Mouse (Mus musculus) hindbrain, embryonic 12.5 days (tissue): ENCODE measurements around the gene Gm765. TPM values are rescaled to one million over a fixed set of nuclear protein-coding genes. Genes with fewer than 3 reads are reported as not detected.

Source experiments
- ATAC-seq: fragments of 200-750 bp; cut with Nextera tagmentation; 2 replicates; pipeline ENCODE4 v1.8.0; 2017; ENCODE audit warnings: moderate TSS enrichment; ENCODE audit not compliant: low FRiP score
- H3K27ac ChIP-seq: fragments of 300-500 bp; sonication (generic); 2 replicates; pipeline ENCODE4 v1.5.1; 2016; ENCODE audit warnings: mild to moderate bottlenecking
- H3K27me3 ChIP-seq: fragments of 300-500 bp; sonication (generic); 2 replicates; pipeline ENCODE4 v1.6.1; 2016; ENCODE audit warnings: mild to moderate bottlenecking
- H3K36me3 ChIP-seq: fragments of 300-500 bp; sonication (generic); 2 replicates; pipeline ENCODE4 v1.6.1; 2016; ENCODE audit warnings: mild to moderate bottlenecking
- H3K4me1 ChIP-seq: fragments of 300-500 bp; sonication (generic); 2 replicates; pipeline ENCODE4 v1.6.1; 2016
- H3K4me2 ChIP-seq: fragments of 300-500 bp; sonication (generic); replicated peaks from 2 replicates; pipeline ENCODE4 v1.6.1; 2016; ENCODE audit warnings: mild to moderate bottlenecking
- H3K4me3 ChIP-seq: fragments of 300-500 bp; sonication (generic); 2 replicates; pipeline ENCODE4 v1.5.1; 2016; ENCODE audit warnings: mild to moderate bottlenecking
- H3K9ac ChIP-seq: fragments of 300-500 bp; sonication (generic); 2 replicates; pipeline ENCODE4 v1.6.1; 2016; ENCODE audit warnings: mild to moderate bottlenecking, moderate library complexity
- H3K9me3 ChIP-seq: fragments of 300-500 bp; sonication (generic); replicated peaks from 2 replicates; pipeline ENCODE4 v1.6.1; 2016; ENCODE audit warnings: mild to moderate bottlenecking
- WGBS: fragments of 180-500 bp; shearing (Covaris S2); methylation state at CpG from one replicate; pipeline ENCODE4 v1.1.7; 2016; 5-methylcytosine and 5-hydroxymethylcytosine counted together
- polyA plus RNA-seq: library from polyadenylated mRNA; unstranded; fragments of >200 nt; fragmentation: Nextera tagmentation; extraction: Ambion mirVana; gene quantifications from 2 replicates; pipeline ENCODE4 v1.2.1, GENCODE M21; 2016

Gene Gm765
- polyA plus RNA-seq = not detected in 2 replicates

- 89% methylated on average over 5 of the region's 5 CpGs for WGBS
- H3K36me3 ChIP-seq = no peaks in the 10 kb centered on the region
- H3K4me2 ChIP-seq = no peak within 1 kb of the TSS
- no peaks in the 10 kb centered on the region for H3K4me1 ChIP-seq
- no peak within 1 kb of the TSS for H3K4me3 ChIP-seq
- H3K27me3 ChIP-seq = no peaks in the 10 kb centered on the region
- H3K9me3 ChIP-seq = no peaks in the 10 kb centered on the region
- H3K27ac ChIP-seq = no peak within 1 kb of the TSS
- no peak for ATAC-seq
- H3K9ac ChIP-seq = no peak within 1 kb of the TSS
Measured at GRCm38 (mm10) chr6:98342654-98343053, at the start of gene Gm765. Gm765 (minus strand) TSS chr6:98342754.

DNA sequence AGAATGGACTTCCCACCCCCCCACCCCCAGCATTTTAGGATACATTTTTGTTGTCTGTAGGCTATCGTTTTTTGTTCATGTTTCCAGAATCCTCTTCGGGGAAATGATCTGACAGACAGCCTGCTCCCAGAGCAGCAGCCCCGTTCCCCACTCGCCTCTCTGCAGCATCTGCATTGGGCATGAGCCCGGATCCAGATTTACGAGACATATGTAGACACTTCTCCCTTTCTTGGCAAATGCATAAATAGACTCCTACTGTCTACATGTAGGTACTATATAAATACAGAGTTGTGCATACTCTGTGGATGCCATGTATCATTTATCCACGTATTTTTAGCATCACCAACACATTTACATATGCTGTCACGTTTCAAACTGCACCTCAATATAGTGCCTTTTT lies 42.9 kb upstream of the Gm765 start:
- ATAC-seq = no peak
- Histone ChIP-seq H3K4me1 (no peaks in the 10 kb centered on the region), H3K4me2 (no peak overlapping the region), H3K36me3 (no peaks in the 10 kb centered on the region), H3K9me3 (no peaks in the 10 kb centered on the region), H3K27ac (no peak overlapping the region), H3K27me3 (no peaks in the 10 kb centered on the region), H3K4me3 (no peak overlapping the region), H3K9ac (no peak overlapping the region)
- 80% methylated on average over 8 of the region's 8 CpGs for WGBS

- Histone ChIP-seq H3K27me3 (no peaks in the 10 kb centered on the region), H3K4me3 (no peak overlapping the region), H3K27ac (no peak overlapping the region), H3K36me3 (no peaks in the 10 kb centered on the region), H3K9ac (no peak overlapping the region), H3K9me3 (no peaks in the 10 kb centered on the region), H3K4me2 (no peak overlapping the region), H3K4me1 (no peaks in the 10 kb centered on the region)
- WGBS = 64% methylated on average over 8 of the region's 8 CpGs
- no peak for ATAC-seq
Measured at GRCm38 (mm10) chr6:98384431-98384830, 41.9 kb upstream of the Gm765 start.

- H3K27me3 ChIP-seq = no peaks in the 10 kb centered on the region
- WGBS = 62% methylated on average over 6 of the region's 6 CpGs
Measured at GRCm38 (mm10) chr6:98383411-98383810, 40.9 kb upstream of the Gm765 start.

DNA sequence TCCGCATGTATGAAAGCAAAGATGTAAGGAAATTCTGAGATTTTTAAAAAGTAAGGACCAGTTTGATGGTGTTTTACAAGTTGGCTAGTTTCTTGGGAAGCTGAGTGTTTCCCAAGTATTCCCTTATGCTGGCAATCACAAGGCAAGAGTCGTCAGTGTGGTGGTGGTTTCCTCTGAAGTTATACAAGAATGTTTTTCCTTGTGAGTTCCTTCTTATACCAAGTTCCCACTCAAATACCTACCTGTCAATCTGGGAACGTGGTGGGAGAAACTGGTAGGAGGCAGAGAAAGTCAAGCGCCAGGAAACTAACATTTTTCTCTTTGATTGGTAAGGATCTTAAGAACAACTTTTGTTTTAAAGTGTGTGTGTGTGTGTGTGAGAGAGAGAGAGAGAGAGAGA lies 23.6 kb upstream of the Gm765 start:
- H3K9ac ChIP-seq = no peak overlapping the region
- H3K4me3 ChIP-seq = no peak overlapping the region
- no peak overlapping the region for H3K27ac ChIP-seq
- WGBS = 82% methylated on average over 4 of the region's 4 CpGs
- no peak overlapping the region for H3K4me2 ChIP-seq
- H3K36me3 ChIP-seq = no peaks in the 10 kb centered on the region
- H3K4me1 ChIP-seq = no peaks in the 10 kb centered on the region
- no peaks in the 10 kb centered on the region for H3K27me3 ChIP-seq
- H3K9me3 ChIP-seq = no peaks in the 10 kb centered on the region
- ATAC-seq = no peak

More at GRCm38 (mm10) chr6:98383411-98383810, 40.9 kb upstream of the Gm765 start:
- no peak overlapping the region for H3K9ac ChIP-seq
- no peak overlapping the region for H3K4me2 ChIP-seq
- H3K4me1 ChIP-seq = no peaks in the 10 kb centered on the region
- no peaks in the 10 kb centered on the region for H3K9me3 ChIP-seq
- no peak for ATAC-seq
- no peaks in the 10 kb centered on the region for H3K36me3 ChIP-seq
- no peak overlapping the region for H3K27ac ChIP-seq
- no peak overlapping the region for H3K4me3 ChIP-seq

- ATAC-seq = no peak
- no peak overlapping the region for H3K9ac ChIP-seq
- H3K36me3 ChIP-seq = no peaks in the 10 kb centered on the region
- no peak overlapping the region for H3K27ac ChIP-seq
- WGBS = 87% methylated on average over 5 of the region's 5 CpGs
- no peaks in the 10 kb centered on the region for H3K27me3 ChIP-seq
- no peak overlapping the region for H3K4me3 ChIP-seq
- H3K4me1 ChIP-seq = no peaks in the 10 kb centered on the region
- no peak overlapping the region for H3K4me2 ChIP-seq
- H3K9me3 ChIP-seq = no peaks in the 10 kb centered on the region
Measured at GRCm38 (mm10) chr6:98355271-98355670, 12.7 kb upstream of the Gm765 start.

DNA sequence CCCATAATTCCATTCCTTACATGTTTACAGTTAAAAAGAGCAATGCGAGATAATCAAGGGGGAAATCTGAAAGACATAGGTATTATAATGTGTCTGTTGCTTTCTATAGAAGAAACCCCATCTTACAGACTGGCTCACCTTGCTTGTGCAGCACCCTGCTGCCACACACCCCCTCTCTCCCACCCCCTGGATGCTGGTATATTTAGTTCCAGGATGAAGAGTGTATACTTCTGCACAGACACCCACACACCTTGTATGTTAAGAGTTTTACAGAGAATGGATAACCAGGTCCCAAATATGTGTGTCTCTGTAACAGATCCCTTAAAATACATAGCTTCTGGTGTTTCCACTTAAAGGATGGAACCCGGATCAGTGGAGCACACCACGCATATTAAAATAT lies 10.7 kb upstream of the Gm765 start:
- no peak for ATAC-seq
- H3K9me3 ChIP-seq = no peaks in the 10 kb centered on the region
- H3K27ac ChIP-seq = no peak overlapping the region

GRCm38 (mm10) chr6:98332714-98333113 lies 9.8 kb downstream of the Gm765 start:
- no peak overlapping the region for H3K27ac ChIP-seq
- H3K4me2 ChIP-seq = no peak overlapping the region
- no peaks in the 10 kb centered on the region for H3K36me3 ChIP-seq
- 82% methylated on average over 2 of the region's 2 CpGs for WGBS
- no peaks in the 10 kb centered on the region for H3K9me3 ChIP-seq
- no peak for ATAC-seq
- no peak overlapping the region for H3K4me3 ChIP-seq
- no peak overlapping the region for H3K9ac ChIP-seq
- H3K27me3 ChIP-seq = no peaks in the 10 kb centered on the region
- no peaks in the 10 kb centered on the region for H3K4me1 ChIP-seq

More for the DNA sequence above, 10.7 kb upstream of the Gm765 start:
- Histone ChIP-seq H3K4me2 (no peak overlapping the region), H3K4me1 (no peaks in the 10 kb centered on the region), H3K36me3 (no peaks in the 10 kb centered on the region), H3K9ac (no peak overlapping the region), H3K27me3 (no peaks in the 10 kb centered on the region), H3K4me3 (no peak overlapping the region)
- WGBS = 91% methylated on average over 3 of the region's 3 CpGs

DNA sequence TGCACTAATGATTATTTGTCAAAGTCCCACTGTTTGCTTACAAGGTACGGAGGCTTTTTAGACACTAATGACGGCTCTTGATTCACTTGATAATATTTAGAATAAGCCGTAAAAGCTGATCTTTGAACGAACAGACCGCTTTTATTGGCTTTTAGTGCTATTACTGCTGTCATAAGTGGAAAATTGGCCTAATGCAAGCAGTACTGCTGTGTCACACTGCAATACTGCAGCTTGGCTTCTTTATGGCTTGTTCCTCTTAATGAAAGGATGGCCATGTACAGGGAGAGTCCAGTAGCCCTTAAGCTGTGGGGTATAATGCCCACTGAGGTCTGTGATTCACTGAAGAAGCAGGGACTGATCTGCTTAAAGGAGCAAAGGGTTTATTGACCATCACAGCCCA lies 30.9 kb downstream of the Gm765 start:
- H3K9me3 ChIP-seq = no peaks in the 10 kb centered on the region
- WGBS = 87% methylated on average over 5 of the region's 5 CpGs
- no peak for ATAC-seq

GRCm38 (mm10) chr6:98307647-98308046 lies 34.9 kb downstream of the Gm765 start:
- no peak overlapping the region for H3K9ac ChIP-seq
- no peaks in the 10 kb centered on the region for H3K36me3 ChIP-seq
- WGBS = 81% methylated on average over 3 of the region's 3 CpGs
- H3K4me2 ChIP-seq = no peak overlapping the region
- no peaks in the 10 kb centered on the region for H3K27me3 ChIP-seq
- no peak overlapping the region for H3K4me3 ChIP-seq
- no peak overlapping the region for H3K27ac ChIP-seq
- no peaks in the 10 kb centered on the region for H3K9me3 ChIP-seq
- H3K4me1 ChIP-seq = no peaks in the 10 kb centered on the region
- ATAC-seq = no peak

More for the DNA sequence above, 30.9 kb downstream of the Gm765 start:
- H3K4me1 ChIP-seq = no peaks in the 10 kb centered on the region
- H3K27ac ChIP-seq = no peak overlapping the region
- no peak overlapping the region for H3K4me2 ChIP-seq
- no peaks in the 10 kb centered on the region for H3K27me3 ChIP-seq
- no peak overlapping the region for H3K9ac ChIP-seq
- no peak overlapping the region for H3K4me3 ChIP-seq
- H3K36me3 ChIP-seq = no peaks in the 10 kb centered on the region

- no peaks in the 10 kb centered on the region for H3K27me3 ChIP-seq
- WGBS = 84% methylated on average over 7 of the region's 7 CpGs
- no peak overlapping the region for H3K4me2 ChIP-seq
- H3K9me3 ChIP-seq = no peaks in the 10 kb centered on the region
- H3K4me3 ChIP-seq = no peak overlapping the region
- no peak overlapping the region for H3K9ac ChIP-seq
- no peak for ATAC-seq
- H3K27ac ChIP-seq = no peak overlapping the region
- H3K36me3 ChIP-seq = no peaks in the 10 kb centered on the region
- H3K4me1 ChIP-seq = no peaks in the 10 kb centered on the region
Measured at GRCm38 (mm10) chr6:98307159-98307558, 35.4 kb downstream of the Gm765 start.

DNA sequence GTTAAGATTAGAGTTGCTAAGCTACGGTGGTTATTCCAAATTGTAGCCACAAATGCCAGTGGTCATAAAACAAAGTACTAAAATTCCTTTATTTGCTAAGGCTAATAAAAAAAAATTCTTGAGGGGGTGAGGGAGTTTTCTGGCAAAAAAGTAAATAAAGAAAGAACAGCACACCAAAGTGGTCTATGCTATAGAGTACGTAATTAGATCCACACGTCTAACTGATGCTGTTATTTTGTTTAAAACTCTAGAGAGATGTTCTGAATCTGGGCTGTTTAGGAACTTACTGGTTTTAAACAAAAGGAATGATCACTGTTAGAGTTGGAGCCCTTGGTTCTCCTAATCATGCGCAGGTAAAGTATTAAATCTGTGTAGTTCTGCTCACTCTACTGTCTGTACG lies 50.5 kb downstream of the Gm765 start:
- Histone ChIP-seq H3K4me2 (no peak overlapping the region), H3K9ac (no peak overlapping the region), H3K27me3 (no peaks in the 10 kb centered on the region), H3K4me1 (0 out of 2 replicates have a peak, but pooled peaks cover 3% of the 10 kb centered on the region), H3K9me3 (no peaks in the 10 kb centered on the region), H3K36me3 (no peaks in the 10 kb centered on the region), H3K4me3 (no peak overlapping the region), H3K27ac (no peak overlapping the region)
- no peak for ATAC-seq
- 86% methylated on average over 5 of the region's 5 CpGs for WGBS

- Histone ChIP-seq H3K4me2 (no peak overlapping the region), H3K4me3 (no peak overlapping the region), H3K27me3 (no peaks in the 10 kb centered on the region), H3K4me1 (0 out of 2 replicates have a peak, but pooled peaks cover 3% of the 10 kb centered on the region), H3K27ac (no peak overlapping the region), H3K9me3 (no peaks in the 10 kb centered on the region), H3K36me3 (no peaks in the 10 kb centered on the region), H3K9ac (no peak overlapping the region)
- 29% methylated on average over 3 of the region's 3 CpGs for WGBS
- no peak for ATAC-seq
Measured at GRCm38 (mm10) chr6:98288316-98288715, 54.2 kb downstream of the Gm765 start.
